In the genomic region with DNA sequence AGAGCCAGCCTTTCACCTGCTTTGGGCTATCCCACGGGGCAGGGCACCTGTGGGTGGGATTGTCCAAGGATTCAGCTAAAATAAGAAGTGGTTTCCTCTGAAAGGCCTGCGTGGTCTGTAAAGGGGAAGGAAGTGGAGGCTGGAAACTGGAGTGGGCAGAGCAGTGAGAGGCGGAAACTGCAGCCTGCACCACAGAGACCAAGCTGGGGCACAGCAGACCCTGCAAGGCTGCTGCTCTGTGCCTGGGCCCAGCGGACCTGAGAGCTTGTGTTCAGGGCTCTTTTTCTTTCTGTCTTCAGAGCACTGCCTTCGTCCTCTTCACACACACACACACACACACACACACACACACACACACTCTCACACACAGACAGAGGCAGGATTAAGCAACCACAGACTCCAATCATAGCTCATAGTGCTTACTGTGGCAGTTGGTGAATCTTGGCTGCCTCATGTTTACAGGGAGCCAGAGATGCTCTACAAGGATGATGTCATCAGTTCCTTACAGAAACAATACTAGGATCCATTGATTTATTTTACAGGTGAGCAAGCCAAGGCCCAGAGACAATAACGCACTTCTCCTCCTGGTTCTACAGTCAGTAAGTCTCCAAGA, we compare ENCODE assay signal across 7 mouse cellular contexts. TPM values are rescaled to one million over a fixed set of nuclear protein-coding genes. Genes with fewer than 3 reads are reported as not detected.
DNase-seq lines count a peak whose midpoint lies in the region.

No protein-coding gene starts in this region.

- DNase-seq in layer of hippocampus, adult 11-12 months (ENCODE audit: low spot score), result peak; percentile 39
- DNase-seq in layer of hippocampus, postnatal 25 days (ENCODE audit: extremely low spot score in 1 of 2, low spot score in 1 of 2), result no peak
- DNase-seq in c-Kit-positive CD71-negative TER-119-negative erythroid progenitor cells, embryonic 14.5 days (ENCODE audit: low read depth), result peak; percentile 43
- DNase-seq in induced T-regulatory cell, adult 2 months (ENCODE audit: low read depth), result peak; percentile 8
- peak; percentile 16 to 41 for DNase-seq in monocyte, adult 2 months (ENCODE audit: low read depth in 1 of 2, low spot score in 2 of 2)
- DNase-seq in testis, postnatal 10 days (ENCODE audit: low spot score), result no peak
- DNase-seq in thymus, postnatal 25 days, result no peak

RNA-seq across cellular contexts. Expression of a gene that starts 30.2 kb away (rescaled TPM):
- 10 to 100 TPM; 46.1 to 47.0 TPM for total RNA-seq in layer of hippocampus, postnatal 25 days (2021)

Comparison
In these comparisons a context has a peak if more than half of its experiments do, and no peak if none do; other contexts are left out.
1. DNase-seq: peak in layer of hippocampus, adult 11-12 months (single experiment), c-Kit-positive CD71-negative TER-119-negative erythroid progenitor cells, embryonic 14.5 days (single experiment), induced T-regulatory cell, adult 2 months (single experiment) and monocyte, adult 2 months (2 of 2); none in layer of hippocampus, postnatal 25 days (0 of 2), testis, postnatal 10 days (single experiment) and thymus, postnatal 25 days (single experiment).